Mouse (Mus musculus) neutrophil, adult 83 days (primary cell): Measurements from ENCODE around the gene Dennd2a. TPM values are rescaled to one million over a fixed set of nuclear protein-coding genes. Genes with fewer than 3 reads are reported as not detected.

ENCODE experiments used
- total RNA-seq, 2 experiments: library from RNA; stranded (reverse); gene quantifications; one replicate each; pipeline ENCODE4 v1.2.4; 2023

Gene Dennd2a
- total RNA-seq: 1 to 10 TPM; 5.9 to 6.9 TPM

GRCm38 (mm10) chr6:39557723-39558261 is at the start of gene Dennd2a:
Dennd2a (minus strand) TSS chr6:39557867.

GRCm38 (mm10) chr6:39592401-39593214 is 34.9 kb upstream of the Dennd2a start, which contains the start of gene Ndufb2:
Ndufb2 (plus strand) TSS chr6:39592574.

GRCm38 (mm10) chr6:39585517-39585916 is 27.9 kb upstream of the Dennd2a start, which contains the start of gene Gm42420:
Gm42420 (plus strand) TSS chr6:39585753.

GRCm38 (mm10) chr6:39573791-39574554 is 16.3 kb upstream of the Dennd2a start, which contains the start of gene Adck2:
Adck2 (plus strand) TSS chr6:39573873.

GRCm38 (mm10) chr6:39419851-39420721 is 137.6 kb downstream of the Dennd2a start, which contains the start of gene Mkrn1:
Mkrn1 (minus strand) TSS chr6:39420462.

Other genes starting within 250 kb of the Dennd2a start
- 10 to 100 TPM; 34.1 to 64.7 TPM for gene Slc37a3, start 180.2 kb downstream of the Dennd2a start, total RNA-seq
- gene Rab19, start 176.7 kb downstream of the Dennd2a start, total RNA-seq: 1 to 10 TPM; 2.1 to 2.8 TPM
- 100 to 1,000 TPM; 131 to 139 TPM for gene Mkrn1, start 137.4 kb downstream of the Dennd2a start, total RNA-seq
- gene Adck2, start 16.0 kb upstream of the Dennd2a start, total RNA-seq: 10 to 100 TPM; 19.0 to 22.1 TPM
- not detected for gene Gm42420, start 27.9 kb upstream of the Dennd2a start, total RNA-seq
- gene Ndufb2, start 34.7 kb upstream of the Dennd2a start, total RNA-seq: 10 to 100 TPM; 33.4 to 35.4 TPM
- 10 to 100 TPM; 71.6 to 80.2 TPM for gene Braf, start 167.6 kb upstream of the Dennd2a start, total RNA-seq